Mouse (Mus musculus) kidney, adult 11 months (tissue): ENCODE results near the gene Dnm3.

Source experiments
- DNase-seq: peaks from one replicate; pipeline ENCODE4 v3.0.0; 2022

Gene Dnm3

GRCm38 (mm10) chr1:161980626-161981298 lies 497.1 kb downstream of the Dnm3 start:
- DNase-seq = no peak

- DNase-seq = no peak
These were observed 497.8 kb downstream of the Dnm3 start for GRCm38 (mm10) chr1:161980046-161980445.

DNA sequence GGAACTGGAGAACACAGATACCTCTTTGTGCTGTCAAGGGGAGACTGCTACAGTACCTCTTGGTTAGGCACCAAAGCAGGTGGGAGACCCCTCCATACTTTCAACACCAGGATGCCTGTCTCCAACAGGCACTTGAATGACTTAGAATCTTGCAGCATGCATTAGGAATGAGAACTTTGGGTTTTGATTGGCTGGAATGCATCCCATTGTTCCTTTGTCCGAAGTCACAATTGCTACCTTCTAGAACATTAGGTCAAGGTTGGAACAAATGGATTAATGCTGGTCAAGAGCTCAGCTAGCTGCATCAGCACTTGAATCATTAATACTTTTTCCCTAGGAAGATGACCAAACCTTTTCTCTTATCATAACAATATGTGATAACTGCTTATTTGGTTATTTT lies 498.3 kb downstream of the Dnm3 start, which contains the start of gene 4930558K02Rik:
TSS of gene 4930558K02Rik (minus strand) at position 101 of the 400 bp plus-strand sequence.
- no peak for DNase-seq

DNA sequence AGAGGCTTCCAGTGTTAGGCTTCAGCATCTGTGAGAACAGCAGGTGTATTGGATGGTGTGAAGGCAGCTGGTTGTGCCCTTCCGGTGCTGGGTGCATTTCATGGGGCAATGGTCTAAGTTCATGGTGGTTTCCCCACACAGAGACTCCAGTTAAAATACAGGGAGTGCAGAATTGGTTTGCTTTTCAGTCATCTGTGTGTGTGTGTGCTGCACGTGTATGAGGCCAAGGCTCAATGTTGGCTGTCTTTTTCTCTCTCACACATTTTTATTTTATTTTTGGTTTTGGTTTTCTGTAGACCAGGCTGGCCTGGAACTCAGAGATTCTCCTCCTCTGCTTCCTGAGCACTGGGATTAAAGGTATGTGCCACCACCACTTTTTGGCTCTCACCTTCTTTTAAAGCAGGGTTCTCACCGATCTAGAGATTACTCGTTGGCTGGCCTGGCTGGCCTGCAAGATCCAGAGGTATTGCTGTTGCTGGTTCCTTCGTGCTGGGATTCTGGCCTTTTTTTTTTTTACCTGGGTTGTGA lies 499.6 kb downstream of the Dnm3 start:
- DNase-seq = no peak

- DNase-seq = no peak
These were observed 500.5 kb downstream of the Dnm3 start for GRCm38 (mm10) chr1:161977331-161977730.

- DNase-seq = peak; percentile 71
These were observed 501.3 kb downstream of the Dnm3 start for GRCm38 (mm10) chr1:161976255-161977182.

GRCm38 (mm10) chr1:161972233-161972632 lies 505.6 kb downstream of the Dnm3 start:
- no peak for DNase-seq

- no peak for DNase-seq
These were observed 507.0 kb downstream of the Dnm3 start for GRCm38 (mm10) chr1:161970874-161971273.

DNA sequence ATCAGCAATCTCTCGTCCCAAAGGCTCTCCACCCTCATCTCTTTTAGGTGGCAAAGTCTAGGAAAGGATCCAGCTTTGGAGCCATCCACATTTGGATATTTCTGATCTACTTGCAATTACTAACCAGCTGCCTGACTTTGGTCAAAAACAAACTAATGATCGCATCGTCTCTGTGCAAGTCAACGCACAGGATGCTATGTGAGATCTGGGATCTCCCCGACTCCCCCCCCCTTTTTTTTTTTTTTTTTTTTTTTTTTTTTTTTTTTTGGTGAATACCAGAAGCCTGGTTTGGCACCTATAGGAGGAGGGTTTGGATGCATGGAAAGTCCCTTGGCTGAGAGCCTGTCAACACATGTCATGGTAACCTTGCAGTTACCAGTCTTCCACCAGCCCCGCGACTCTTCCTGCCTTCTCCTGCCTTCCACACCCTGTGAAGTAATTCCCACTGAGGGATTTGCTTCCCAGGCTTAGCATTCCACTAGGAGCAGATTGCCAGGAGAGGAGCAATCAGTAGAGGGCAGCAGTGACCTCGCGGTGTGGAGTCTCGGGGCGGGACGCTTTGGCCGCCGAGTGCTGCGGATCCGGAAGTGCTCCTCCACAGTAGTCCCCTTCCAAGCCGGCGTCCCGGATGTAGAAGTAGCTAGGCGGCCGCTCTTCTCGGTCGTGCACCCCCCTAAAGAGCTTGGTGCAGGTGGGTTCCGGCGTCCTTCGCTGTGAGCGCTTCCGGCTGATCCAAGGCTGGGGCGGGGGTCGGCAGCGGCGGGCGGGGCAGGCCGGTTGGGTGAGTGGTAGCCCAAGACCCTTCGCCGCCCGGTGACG lies 509.0 kb downstream of the Dnm3 start, which contains the start of gene Pigc:
TSS of gene Pigc (plus strand) at position 598 of the 819 bp plus-strand sequence.
- peak; percentile 94 for DNase-seq

GRCm38 (mm10) chr1:161967936-161968335 lies 509.9 kb downstream of the Dnm3 start:
- DNase-seq = no peak

- DNase-seq = no peak
These were observed 515.1 kb downstream of the Dnm3 start for GRCm38 (mm10) chr1:161962465-161963377.

- no peak for DNase-seq
These were observed 519.6 kb downstream of the Dnm3 start for GRCm38 (mm10) chr1:161957964-161958950.

- no peak for DNase-seq
These were observed 522.0 kb downstream of the Dnm3 start for GRCm38 (mm10) chr1:161955846-161956245.

GRCm38 (mm10) chr1:161952599-161952998 lies 525.2 kb downstream of the Dnm3 start:
- DNase-seq = no peak

DNA sequence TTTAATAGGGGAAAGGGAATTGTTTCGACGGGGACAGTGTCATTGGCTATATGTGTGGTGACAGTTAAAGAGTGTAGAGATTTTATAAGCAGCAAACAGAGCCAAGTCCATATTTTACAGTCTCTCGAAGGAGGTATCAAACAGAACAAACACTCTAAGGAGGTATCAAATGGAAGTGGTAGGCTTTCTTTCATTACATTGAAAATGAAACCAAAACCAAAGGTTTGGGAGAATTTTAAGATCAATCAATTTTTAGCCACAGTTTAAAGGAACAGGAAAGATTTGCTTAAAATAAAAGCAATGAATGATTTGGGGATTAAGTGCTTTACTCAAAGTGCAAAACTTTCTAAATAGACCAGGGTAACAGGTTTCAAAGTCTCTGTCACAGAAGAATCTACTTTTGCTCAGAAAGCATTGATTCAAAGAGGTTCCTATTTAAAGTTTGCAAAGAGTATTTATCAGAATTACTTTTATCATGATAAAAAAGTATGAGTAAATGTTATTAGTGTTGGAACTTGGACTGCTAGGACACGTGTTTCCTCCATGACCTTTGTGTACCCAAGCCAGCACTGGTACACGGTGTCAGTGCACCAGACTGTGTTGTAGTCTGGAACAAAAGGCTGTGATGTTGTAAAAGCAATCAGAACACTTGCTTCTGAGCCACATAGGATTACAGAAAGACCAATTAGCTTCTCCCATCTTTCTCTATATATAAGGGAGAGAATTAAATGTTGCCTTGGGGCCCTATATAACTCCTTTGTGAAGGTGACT lies 526.6 kb downstream of the Dnm3 start:
- no peak for DNase-seq

DNA sequence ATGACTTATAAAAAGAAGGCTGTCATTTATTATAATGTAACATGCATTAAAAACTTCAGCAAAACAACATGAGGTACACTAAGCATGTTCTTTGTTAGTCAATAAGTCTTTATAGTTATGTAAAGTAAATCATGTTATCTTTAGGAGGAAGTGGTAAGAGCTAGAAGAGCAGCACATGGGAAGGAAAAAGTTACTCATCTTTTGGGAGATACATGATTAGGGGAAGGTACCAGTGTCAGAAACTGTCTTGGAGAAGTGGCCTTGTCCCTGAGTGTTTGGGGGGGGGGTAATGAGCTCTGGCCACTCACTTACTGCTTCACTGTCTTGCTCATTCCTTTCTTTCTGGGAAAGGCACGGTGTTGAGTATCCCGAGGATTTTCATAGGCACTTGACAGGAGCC lies 535.8 kb downstream of the Dnm3 start:
- DNase-seq = no peak
